In genomic region chr13:47916456-47916855, GRCm38 (mm10) we compare ENCODE assay signal across 9 mouse cellular contexts.
DNase-seq lines count a peak whose midpoint lies in the region; ATAC-seq lines count a peak whose summit lies in the region.
"Had no signal": no experiment of that assay in that cellular context is flagged by ENCODE, and none has a peak within 500 bp of the region (broad histone marks: within the 10 kb centered on the region; RNA-seq: fewer than 3 reads in every experiment).

No protein-coding gene starts in this region.

- 34% methylated on average over 8 of the region's 8 CpGs for WGBS in forebrain, embryonic 15.5 days
- WGBS in forebrain, embryonic 12.5 days, result 69% methylated on average over 8 of the region's 8 CpGs

- peak overlapping the region; percentile 50; the same call in 1 of the 2 replicates for H3K27ac ChIP-seq in forebrain, embryonic 15.5 days (replicated peaks)
- H3K27ac ChIP-seq in forebrain, embryonic 12.5 days, result no peak overlapping the region
- H3K27ac ChIP-seq: heart, embryonic 15.5 days had no signal

- DNase-seq in lung, postnatal 10 days, result peak; percentile 64
- DNase-seq in lung, postnatal 25 days (ENCODE audit: low spot score), result no peak
- DNase-seq in layer of hippocampus, postnatal 10 days (ENCODE audit: low spot score in 2 of 2), result peak; percentile 66 to 75
- DNase-seq in telencephalon, adult 2 months (ENCODE audit: low read depth, low spot score), result peak; percentile 62
- DNase-seq in B cell, adult 2 months, result no peak

- peak; percentile 60; the same call in 1 of the 2 replicates for ATAC-seq in forebrain, embryonic 15.5 days (replicated peaks)
- no peak for ATAC-seq in forebrain, embryonic 12.5 days (ENCODE audit: low FRiP score)
- no peak for ATAC-seq in erythroblast, adult 5-6 weeks (replicated peaks; ENCODE audit: low FRiP score, poor library complexity, severe bottlenecking)

- no peak overlapping the region for H3K9ac ChIP-seq in forebrain, embryonic 15.5 days (replicated peaks)
- no peak overlapping the region for H3K9ac ChIP-seq in forebrain, embryonic 12.5 days
- H3K9ac ChIP-seq: heart, embryonic 15.5 days had no signal

- no peaks in the 10 kb centered on the region for H3K36me3 ChIP-seq in forebrain, embryonic 15.5 days
- H3K36me3 ChIP-seq in forebrain, embryonic 12.5 days (replicated peaks), result no peaks in the 10 kb centered on the region
- H3K36me3 ChIP-seq: heart, embryonic 15.5 days had no signal

- no peak overlapping the region for H3K4me2 ChIP-seq in forebrain, embryonic 15.5 days (replicated peaks)
- no peak overlapping the region for H3K4me2 ChIP-seq in forebrain, embryonic 12.5 days
- H3K4me2 ChIP-seq: heart, embryonic 15.5 days had no signal

- H3K27me3 ChIP-seq in forebrain, embryonic 15.5 days, result no peaks in the 10 kb centered on the region
- H3K27me3 ChIP-seq in forebrain, embryonic 12.5 days, result no peaks in the 10 kb centered on the region
- H3K27me3 ChIP-seq: heart, embryonic 15.5 days had no signal

- H3K4me3 ChIP-seq in forebrain, embryonic 15.5 days, result no peak overlapping the region
- H3K4me3 ChIP-seq in forebrain, embryonic 12.5 days (replicated peaks), result no peak overlapping the region
- H3K4me3 ChIP-seq: heart, embryonic 15.5 days had no signal

- peaks cover 11% of the 10 kb centered on the region; the same call in 1 of the 2 replicates for H3K4me1 ChIP-seq in forebrain, embryonic 15.5 days
- H3K4me1 ChIP-seq in forebrain, embryonic 12.5 days, result no peaks in the 10 kb centered on the region
- H3K4me1 ChIP-seq: heart, embryonic 15.5 days had no signal

- no peaks in the 10 kb centered on the region for H3K9me3 ChIP-seq in forebrain, embryonic 15.5 days
- peaks cover 5% of the 10 kb centered on the region; the same call in 1 of the 2 replicates for H3K9me3 ChIP-seq in forebrain, embryonic 12.5 days
- H3K9me3 ChIP-seq: heart, embryonic 15.5 days had no signal

Comparison
In these comparisons a context has a peak if more than half of its experiments do, and no peak if none do; other contexts are left out.
1. DNase-seq: peak in lung, postnatal 10 days (single experiment), layer of hippocampus, postnatal 10 days (2 of 2) and telencephalon, adult 2 months (single experiment); none in lung, postnatal 25 days (single experiment) and B cell, adult 2 months (0 of 2).